Mouse (Mus musculus) hindbrain, embryonic 15.5 days (tissue): ENCODE measurements around the gene Tmem33. TPM values are rescaled to one million over a fixed set of nuclear protein-coding genes. Genes with fewer than 3 reads are reported as not detected.

ENCODE experiments used
- ATAC-seq: fragments of 200-750 bp; cut with Nextera tagmentation; 2 replicates; pipeline ENCODE4 v1.8.0; 2017; ENCODE audit warnings: low read depth, moderate number of reproducible peaks, moderate TSS enrichment; ENCODE audit not compliant: low FRiP score
- H3K27ac ChIP-seq: fragments of 300-500 bp; sonication (generic); replicated peaks from 2 replicates; pipeline ENCODE4 v1.5.1; 2015; ENCODE audit warnings: mild to moderate bottlenecking, inconsistent platforms
- H3K27me3 ChIP-seq: fragments of 300-500 bp; sonication (generic); 2 replicates; pipeline ENCODE4 v1.6.1; 2015; ENCODE audit warnings: control low read depth, inconsistent platforms
- H3K36me3 ChIP-seq: fragments of 300-500 bp; sonication (generic); 2 replicates; pipeline ENCODE4 v1.6.1; 2015; ENCODE audit warnings: control low read depth, inconsistent platforms
- H3K4me1 ChIP-seq: fragments of 300-500 bp; sonication (generic); replicated peaks from 2 replicates; pipeline ENCODE4 v1.6.1; 2015; ENCODE audit warnings: control low read depth, inconsistent platforms
- H3K4me2 ChIP-seq: fragments of 300-500 bp; sonication (generic); 2 replicates; pipeline ENCODE4 v1.6.1; 2015; ENCODE audit warnings: moderate library complexity, mild to moderate bottlenecking, inconsistent platforms
- H3K4me3 ChIP-seq: fragments of 300-500 bp; sonication (generic); 2 replicates; pipeline ENCODE4 v1.5.1; 2015; ENCODE audit warnings: mild to moderate bottlenecking, inconsistent platforms
- H3K9ac ChIP-seq: fragments of 300-500 bp; sonication (generic); 2 replicates; pipeline ENCODE4 v1.6.1; 2015; ENCODE audit warnings: inconsistent platforms
- H3K9me3 ChIP-seq: fragments of 300-500 bp; sonication (generic); 2 replicates; pipeline ENCODE4 v1.6.1; 2016; ENCODE audit warnings: control low read depth, inconsistent platforms
- WGBS: fragments of 180-500 bp; shearing (Covaris S2); methylation state at CpG from one replicate; pipeline ENCODE4 v1.1.7; 2015; 5-methylcytosine and 5-hydroxymethylcytosine counted together
- polyA plus RNA-seq: library from polyadenylated mRNA; unstranded; fragments of >200 nt; fragmentation: Nextera tagmentation; extraction: Ambion mirVana; gene quantifications from 2 replicates; pipeline ENCODE4 v1.2.1, GENCODE M21; 2015

The Tmem33 gene
- 77.6 and 82.5 TPM in 2 replicates for polyA plus RNA-seq

DNA sequence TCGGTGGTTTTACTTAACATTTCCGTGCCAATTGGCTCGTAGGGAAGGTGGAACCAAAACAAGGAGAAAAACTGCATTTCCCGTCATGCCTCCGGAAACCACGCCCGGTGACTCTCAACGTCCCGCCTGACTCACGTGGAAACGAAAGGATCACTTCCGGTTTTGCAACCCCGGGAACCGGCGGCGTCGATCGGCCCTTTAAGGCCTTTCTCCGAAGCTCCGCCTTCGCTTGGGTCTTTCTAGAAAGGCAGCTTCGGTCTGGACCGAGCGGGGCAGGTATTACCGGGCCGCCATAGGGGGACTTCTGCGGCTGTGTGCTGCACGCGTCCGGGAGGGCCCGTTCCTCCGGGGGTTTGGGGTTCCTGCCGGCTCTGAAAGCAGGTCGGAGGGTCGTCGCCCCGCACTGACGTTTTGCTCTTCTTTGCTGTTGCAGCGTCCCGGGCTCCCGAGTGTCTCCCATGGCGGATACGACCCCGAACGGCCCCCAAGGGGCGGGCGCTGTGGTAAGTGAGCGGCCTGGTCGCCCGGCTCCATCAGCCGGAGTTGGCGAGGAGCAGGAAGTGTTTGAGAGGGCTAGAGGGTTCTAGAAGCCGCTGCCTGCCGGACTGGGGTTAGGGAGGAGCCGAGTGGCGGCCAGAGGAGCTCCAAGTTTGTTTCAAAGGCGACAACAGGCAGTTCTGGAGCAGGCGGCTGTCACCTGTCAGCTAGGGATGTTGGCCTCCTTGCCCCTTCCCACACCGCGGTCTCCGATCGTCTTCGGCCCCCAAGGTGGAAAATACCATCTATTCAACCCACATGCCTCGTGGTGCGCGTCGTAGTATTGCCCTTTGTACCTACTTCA is at the start of gene Tmem33:
TSS of gene Tmem33 (plus strand) at position 35 of the 841 bp plus-strand sequence.
- Histone ChIP-seq H3K27ac (peak within 1 kb of the TSS; percentile 95), H3K4me1 (peaks cover 21% of the 10 kb centered on the region), H3K4me3 (peak within 1 kb of the TSS; percentile 100), H3K27me3 (no peaks in the 10 kb centered on the region), H3K4me2 (peak within 1 kb of the TSS; percentile 87), H3K36me3 (peaks cover 22% of the 10 kb centered on the region), H3K9ac (peak within 1 kb of the TSS; percentile 94), H3K9me3 (no peaks in the 10 kb centered on the region)
- peak; percentile 89 for ATAC-seq
- WGBS: under 1% methylated on average over 67 of the region's 67 CpGs

DNA sequence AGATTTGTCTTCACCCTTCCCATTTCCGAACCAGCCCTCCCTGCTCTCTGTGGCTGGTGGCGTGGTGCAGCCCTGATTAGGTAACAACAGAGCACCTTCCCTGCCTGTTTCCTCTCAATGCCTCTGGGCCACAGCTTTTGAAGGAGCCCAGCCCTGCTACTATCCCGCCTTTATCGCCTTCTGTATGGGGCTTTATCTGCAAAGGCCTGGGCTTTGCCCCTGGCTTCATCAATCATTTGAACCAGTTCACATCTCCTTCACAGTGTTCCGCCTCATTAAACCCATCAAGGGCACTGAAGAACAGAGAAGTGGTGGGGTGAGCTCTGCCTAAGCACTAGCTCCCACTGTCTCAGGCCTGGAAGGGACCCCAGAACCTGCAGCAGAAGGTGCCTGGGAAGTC is 47.2 kb upstream of the Tmem33 start:
- H3K27me3 ChIP-seq: peaks cover 76% of the 10 kb centered on the region
- H3K36me3 ChIP-seq: no peaks in the 10 kb centered on the region
- no peak for ATAC-seq
- H3K9me3 ChIP-seq: no peaks in the 10 kb centered on the region
- H3K4me2 ChIP-seq: no peak overlapping the region
- H3K4me1 ChIP-seq: peaks cover 16% of the 10 kb centered on the region
- H3K9ac ChIP-seq: no peak overlapping the region
- WGBS: 33% methylated on average over 5 of the region's 5 CpGs
- no peak overlapping the region for H3K4me3 ChIP-seq
- H3K27ac ChIP-seq: no peak overlapping the region

DNA sequence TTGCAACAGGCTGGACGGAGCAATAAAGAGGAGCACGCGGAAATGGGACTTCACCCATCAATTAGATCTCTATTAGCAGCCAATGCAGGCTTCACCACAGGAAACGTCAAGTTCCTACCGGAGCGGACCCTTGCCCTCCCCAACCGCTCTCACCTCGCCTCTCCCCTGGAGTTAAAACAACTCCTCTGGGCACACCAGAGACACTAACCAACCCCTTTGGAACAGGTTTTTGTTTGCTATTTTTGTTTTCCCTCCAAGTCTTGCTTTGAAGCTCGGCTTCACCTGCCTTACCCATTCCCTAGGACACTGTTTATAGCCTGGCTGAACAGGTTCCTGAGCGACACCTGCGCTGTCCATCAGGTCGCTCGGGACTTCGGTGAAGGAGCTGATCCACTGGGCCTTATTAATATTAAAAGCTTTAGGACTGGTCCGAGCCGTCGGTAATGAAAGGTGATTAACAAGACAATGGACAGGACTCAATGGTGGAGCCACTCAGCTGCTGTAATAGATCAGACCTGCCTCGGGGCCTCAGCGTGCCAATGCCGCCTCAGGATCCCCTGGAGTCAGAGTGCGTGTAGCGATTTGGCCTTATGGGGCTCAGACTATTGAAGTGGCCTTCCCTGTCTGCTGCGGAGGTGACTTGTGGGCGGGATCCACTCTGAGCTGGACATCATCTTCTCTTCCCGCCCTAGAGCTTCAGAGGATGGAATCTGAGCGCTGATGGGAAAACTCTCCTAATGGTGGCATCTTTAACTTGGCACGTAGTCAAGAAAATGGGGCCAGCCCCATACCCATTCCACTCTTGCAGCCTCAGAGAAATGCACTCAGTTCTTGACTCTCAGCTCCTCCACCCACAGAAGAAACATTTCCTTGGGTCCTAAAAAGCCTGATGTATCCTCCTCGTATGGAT is 45.0 kb upstream of the Tmem33 start:
- no peak for ATAC-seq
- Histone ChIP-seq H3K27ac (peak overlapping the region; percentile 54; the same call in 1 of the 2 replicates), H3K27me3 (peaks cover 83% of the 10 kb centered on the region), H3K4me2 (peak overlapping the region; percentile 48), H3K9ac (no peak overlapping the region), H3K9me3 (no peaks in the 10 kb centered on the region), H3K4me1 (peaks cover 16% of the 10 kb centered on the region), H3K36me3 (no peaks in the 10 kb centered on the region), H3K4me3 (peak overlapping the region; percentile 15; the same call in 1 of the 2 replicates)
- under 1% methylated on average over 28 of the region's 28 CpGs for WGBS

DNA sequence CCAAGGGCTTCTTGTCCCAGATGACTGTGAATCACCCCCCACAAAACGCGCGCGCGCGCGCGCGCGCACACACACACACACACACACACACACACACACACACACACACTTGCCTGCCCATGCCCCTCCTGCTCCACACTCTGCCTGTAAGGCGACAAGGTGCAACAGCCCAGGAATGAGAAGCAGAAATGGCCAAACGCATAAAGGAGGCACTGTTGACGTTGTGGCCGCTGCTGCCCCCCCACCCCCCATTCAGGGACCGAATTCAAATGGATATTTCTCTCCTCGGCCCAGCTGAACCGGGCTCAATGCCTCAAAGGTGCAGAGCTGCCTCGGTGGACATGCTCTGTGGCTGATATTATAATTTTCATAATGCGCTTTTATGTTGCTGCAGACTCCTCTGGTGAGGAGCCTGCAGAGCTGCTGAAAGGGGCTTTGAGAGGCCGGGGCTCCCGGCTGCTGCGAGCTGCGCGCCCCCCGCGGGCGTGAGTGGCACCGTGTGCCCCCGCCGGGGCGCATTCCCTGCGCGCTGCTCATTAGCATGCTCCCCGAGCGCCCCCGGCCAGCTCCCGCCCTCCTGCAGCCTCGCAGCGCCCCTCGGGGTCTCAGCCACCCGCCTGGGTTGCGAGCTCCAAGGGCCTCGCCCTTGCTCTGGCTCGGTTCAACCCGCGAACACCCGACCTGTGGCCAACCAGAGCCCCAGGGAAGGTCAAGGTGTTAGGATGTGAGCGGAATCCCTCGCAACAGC is 44.2 kb upstream of the Tmem33 start:
- no peak overlapping the region; the same call in 1 of the 2 replicates for H3K9ac ChIP-seq
- H3K4me3 ChIP-seq: peak overlapping the region; percentile 15
- peaks cover 16% of the 10 kb centered on the region for H3K4me1 ChIP-seq
- peak overlapping the region; percentile 54; the same call in 1 of the 2 replicates for H3K27ac ChIP-seq
- H3K36me3 ChIP-seq: no peaks in the 10 kb centered on the region
- H3K4me2 ChIP-seq: peak overlapping the region; percentile 48
- WGBS: under 1% methylated on average over 48 of the region's 49 CpGs
- H3K9me3 ChIP-seq: no peaks in the 10 kb centered on the region
- peak; percentile 45; the same call in 1 of the 2 replicates for ATAC-seq
- H3K27me3 ChIP-seq: peaks cover 86% of the 10 kb centered on the region

DNA sequence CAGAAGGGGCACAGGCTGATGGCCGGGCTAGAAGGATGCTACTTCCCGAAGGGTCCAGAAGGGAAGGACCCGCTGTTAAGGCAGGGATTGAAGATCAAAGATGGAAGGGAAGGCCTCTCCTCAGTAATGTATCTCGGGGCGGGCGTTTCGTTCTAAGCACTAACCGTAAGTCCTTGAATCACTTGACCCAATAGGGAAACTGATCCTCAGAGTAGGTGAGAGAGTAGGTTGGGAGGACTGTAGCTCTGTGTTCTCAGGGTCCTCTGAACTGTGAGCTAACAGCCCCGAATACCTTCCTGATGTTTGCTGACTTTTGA is 43.6 kb upstream of the Tmem33 start:
- Histone ChIP-seq H3K9me3 (no peaks in the 10 kb centered on the region), H3K4me3 (peak overlapping the region; percentile 15; the same call in 1 of the 2 replicates), H3K4me2 (peak overlapping the region; percentile 48), H3K4me1 (peaks cover 16% of the 10 kb centered on the region), H3K27me3 (peaks cover 88% of the 10 kb centered on the region), H3K27ac (peak overlapping the region; percentile 54; the same call in 1 of the 2 replicates), H3K36me3 (no peaks in the 10 kb centered on the region), H3K9ac (no peak overlapping the region)
- WGBS: 4% methylated on average over 9 of the region's 9 CpGs
- ATAC-seq: 0 out of 2 replicates have a peak, but pooled peaks have one; percentile 38

DNA sequence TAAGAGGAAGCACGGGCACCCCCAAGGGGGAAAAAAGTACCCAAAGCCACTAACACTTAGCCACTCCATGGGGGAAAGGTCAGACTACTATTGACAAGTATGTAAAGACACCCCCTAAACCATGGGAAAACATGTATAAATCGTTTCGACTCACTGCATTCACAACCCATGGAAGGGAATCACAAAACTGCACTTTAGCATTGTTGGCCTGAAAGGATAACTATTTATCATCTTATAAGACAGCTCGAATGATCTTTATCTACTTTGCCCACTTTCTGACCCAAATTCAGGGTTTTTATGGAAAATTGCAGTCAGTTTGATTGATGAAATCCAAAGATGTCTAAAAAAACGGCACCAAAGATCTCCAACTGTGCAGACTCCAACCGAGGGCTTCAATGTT is 38.5 kb upstream of the Tmem33 start:
- ATAC-seq: no peak
- peak overlapping the region; percentile 45 for H3K4me2 ChIP-seq

DNA sequence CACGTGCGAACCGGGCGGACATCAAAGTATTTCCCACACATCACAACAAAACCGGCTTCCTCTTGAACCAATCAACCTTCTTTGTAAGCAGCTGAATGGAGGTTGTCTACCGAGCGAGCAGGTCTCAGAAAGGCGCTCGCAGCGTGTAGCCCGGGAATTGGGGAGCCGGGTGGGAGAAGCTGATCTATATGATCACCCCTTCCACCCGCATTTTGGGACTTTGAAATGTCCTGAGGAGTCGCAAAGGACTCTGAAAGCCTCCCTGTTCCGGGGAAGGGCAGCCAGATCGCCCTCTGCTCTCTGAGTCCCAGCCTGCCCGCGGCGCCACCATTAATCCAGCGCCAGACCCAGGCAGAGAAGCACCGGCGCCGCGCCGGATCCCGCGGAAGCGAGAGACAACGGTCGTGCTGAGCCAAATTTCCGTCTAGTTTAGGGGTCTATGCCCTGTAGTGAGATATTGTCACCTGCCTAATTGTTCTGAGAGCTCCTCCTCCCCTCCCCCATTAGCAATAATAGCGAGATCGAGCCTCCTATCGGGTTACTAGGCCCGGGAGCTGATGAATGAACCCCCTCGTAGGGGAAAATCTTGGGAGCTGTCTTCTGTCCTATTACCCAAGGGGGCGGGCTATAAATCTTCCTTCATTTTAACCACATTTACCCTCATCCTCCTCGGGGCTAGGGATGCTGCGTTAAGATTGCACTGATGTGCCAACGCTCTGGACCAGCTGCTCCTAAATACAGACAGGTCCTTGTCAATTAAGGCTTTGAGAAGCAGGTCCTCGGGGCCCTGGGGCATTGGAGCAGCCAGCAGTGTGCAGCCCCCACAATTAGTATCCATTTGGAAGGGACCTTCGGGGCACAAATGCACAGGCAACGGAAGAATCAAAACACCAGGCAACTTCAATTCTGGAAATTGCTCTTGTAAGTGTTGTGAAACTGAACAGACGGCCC is 37.6 kb upstream of the Tmem33 start:
- Histone ChIP-seq H3K4me1 (peaks cover 9% of the 10 kb centered on the region), H3K9ac (no peak overlapping the region), H3K27ac (no peak overlapping the region), H3K4me2 (peak overlapping the region; percentile 45), H3K36me3 (no peaks in the 10 kb centered on the region), H3K9me3 (no peaks in the 10 kb centered on the region), H3K27me3 (peaks cover 94% of the 10 kb centered on the region), H3K4me3 (peak overlapping the region; percentile 16; the same call in 1 of the 2 replicates)
- peak; percentile 54; the same call in 1 of the 2 replicates for ATAC-seq
- WGBS: under 1% methylated on average over 44 of the region's 44 CpGs

More for the DNA sequence above, 38.5 kb upstream of the Tmem33 start:
- Histone ChIP-seq H3K9ac (no peak overlapping the region), H3K36me3 (no peaks in the 10 kb centered on the region), H3K9me3 (no peaks in the 10 kb centered on the region), H3K27me3 (peaks cover 91% of the 10 kb centered on the region), H3K4me1 (peaks cover 9% of the 10 kb centered on the region), H3K4me3 (no peak overlapping the region), H3K27ac (no peak overlapping the region)
- 2% methylated on average over 6 of the region's 6 CpGs for WGBS

DNA sequence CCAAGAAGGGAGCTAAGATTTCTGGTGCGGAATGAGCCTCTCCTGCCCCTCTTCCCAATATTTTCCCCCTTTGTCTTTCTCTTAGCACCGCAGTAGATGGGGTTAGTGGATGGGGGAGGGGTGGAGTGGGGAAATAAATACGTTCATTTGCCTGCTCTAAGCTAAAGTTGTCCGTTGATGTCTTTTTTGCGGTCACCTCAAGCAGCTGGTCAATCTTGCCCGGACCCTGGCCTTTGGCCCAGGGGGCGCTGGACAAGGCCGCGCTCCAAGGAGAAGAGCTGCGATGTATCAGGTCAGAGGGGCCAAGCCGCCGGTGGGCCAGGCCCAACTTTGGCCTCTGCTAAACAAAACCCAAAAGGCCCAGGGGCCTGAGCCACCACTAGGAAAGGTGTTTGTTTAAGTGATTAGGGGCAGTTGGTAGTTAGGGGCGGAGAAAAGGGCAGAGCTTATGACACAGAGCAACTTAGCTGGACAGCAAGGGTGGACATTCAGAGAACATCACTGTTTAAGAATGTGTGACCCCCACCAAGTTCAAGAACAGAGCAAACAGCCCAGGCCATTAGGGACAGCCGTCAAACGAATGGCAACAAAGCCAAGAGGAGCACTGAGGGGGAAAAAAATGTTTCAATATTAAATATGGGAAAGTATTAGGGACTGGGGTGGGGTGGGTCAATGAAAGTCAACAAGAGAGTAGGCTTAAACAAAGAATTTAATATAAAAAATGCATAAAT is 36.8 kb upstream of the Tmem33 start:
- peaks cover 13% of the 10 kb centered on the region for H3K4me1 ChIP-seq
- H3K9me3 ChIP-seq: no peaks in the 10 kb centered on the region
- H3K4me2 ChIP-seq: no peak overlapping the region
- H3K9ac ChIP-seq: no peak overlapping the region
- H3K36me3 ChIP-seq: no peaks in the 10 kb centered on the region
- peaks cover 94% of the 10 kb centered on the region for H3K27me3 ChIP-seq
- H3K4me3 ChIP-seq: no peak overlapping the region
- H3K27ac ChIP-seq: peak overlapping the region; percentile 16; the same call in 1 of the 2 replicates
- WGBS: 4% methylated on average over 15 of the region's 15 CpGs
- ATAC-seq: no peak

DNA sequence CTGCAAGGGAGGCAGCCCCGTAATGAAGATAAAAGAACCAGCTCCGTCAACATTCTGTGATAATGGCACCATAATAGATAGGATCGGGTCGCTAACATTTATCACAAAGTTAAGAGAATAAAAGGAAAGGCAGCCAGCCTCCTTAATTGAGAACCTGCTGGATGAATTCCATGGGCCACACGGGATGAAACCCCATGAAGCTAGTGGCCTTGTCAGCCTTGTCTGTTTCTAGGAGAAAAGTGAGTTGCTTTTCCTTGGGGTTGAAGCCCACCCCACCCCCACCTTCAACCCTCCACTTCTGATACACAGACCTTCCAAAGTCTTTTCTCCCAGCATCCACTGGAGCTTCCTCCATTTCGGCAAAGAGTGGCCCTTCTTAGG is 36.3 kb upstream of the Tmem33 start:
- no peak overlapping the region for H3K4me3 ChIP-seq
- peaks cover 94% of the 10 kb centered on the region for H3K27me3 ChIP-seq
- H3K4me1 ChIP-seq: peaks cover 14% of the 10 kb centered on the region
- H3K27ac ChIP-seq: no peak overlapping the region
- no peak overlapping the region for H3K4me2 ChIP-seq
- H3K9ac ChIP-seq: no peak overlapping the region
- H3K36me3 ChIP-seq: no peaks in the 10 kb centered on the region
- H3K9me3 ChIP-seq: no peaks in the 10 kb centered on the region
- no peak for ATAC-seq
- 7% methylated on average over 6 of the region's 6 CpGs for WGBS

DNA sequence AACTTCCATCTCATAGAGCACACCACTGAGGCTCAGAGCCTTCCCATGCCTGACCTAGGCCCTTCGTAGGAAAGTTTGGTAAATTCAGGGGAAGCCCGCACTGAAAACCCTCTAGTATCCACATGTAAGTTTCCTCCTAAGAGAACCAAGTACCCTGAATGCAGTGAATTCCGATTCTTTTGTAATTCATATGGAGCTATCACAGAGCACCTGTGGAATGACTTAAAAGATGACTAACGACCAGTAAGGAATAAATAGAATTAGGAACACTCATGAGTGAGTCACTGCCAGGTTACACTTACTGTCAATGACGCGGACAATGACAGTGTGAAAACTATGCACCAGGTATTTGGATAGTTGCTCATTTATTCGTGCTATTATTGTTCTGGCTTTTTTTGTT is 34.6 kb upstream of the Tmem33 start:
- Histone ChIP-seq H3K36me3 (no peaks in the 10 kb centered on the region), H3K4me3 (no peak overlapping the region), H3K4me2 (no peak overlapping the region), H3K27ac (no peak overlapping the region), H3K9me3 (no peaks in the 10 kb centered on the region), H3K4me1 (peaks cover 22% of the 10 kb centered on the region), H3K9ac (no peak overlapping the region), H3K27me3 (peaks cover 92% of the 10 kb centered on the region)
- ATAC-seq: no peak
- WGBS: 43% methylated on average over 7 of the region's 7 CpGs
